Comparison of ENCODE assay signal across 10 mouse cellular contexts in the genomic region with DNA sequence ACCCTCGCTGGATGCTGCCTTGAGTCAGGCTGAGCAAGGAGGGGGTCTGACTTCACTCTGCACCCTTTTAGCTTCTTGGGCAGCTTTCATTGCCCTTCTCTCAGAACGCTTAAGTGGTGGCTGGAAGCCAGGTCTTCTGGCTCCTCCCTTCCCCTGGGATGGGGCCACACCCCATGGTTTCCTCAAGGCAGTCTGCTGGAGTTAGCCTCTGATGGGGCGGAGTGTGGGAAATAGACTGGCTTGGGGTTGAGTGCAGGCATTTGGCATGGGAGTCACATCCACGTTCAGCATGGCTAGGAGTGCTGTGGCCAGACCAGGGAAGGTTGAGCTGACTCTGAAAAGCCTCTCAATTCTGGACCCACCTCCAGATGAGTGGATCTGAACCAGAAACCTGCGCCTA. TPM values are rescaled to one million over a fixed set of nuclear protein-coding genes. Genes with fewer than 3 reads are reported as not detected.
A peak's percentile ranks its signal among the peaks of the same experiment; 100 is the strongest.
DNase-seq lines count a peak whose midpoint lies in the region; ATAC-seq and TF ChIP-seq lines count a peak whose summit lies in the region.
"Had no signal": no experiment of that assay in that cellular context is flagged by ENCODE, and none has a peak within 500 bp of the region (broad histone marks: within the 10 kb centered on the region; RNA-seq: fewer than 3 reads in every experiment).

No protein-coding gene starts in this region.

- DNase-seq in heart, adult 11 months: peak; percentile 99
- DNase-seq in NIH3T3 (ENCODE audit: low read depth): peak; percentile 67
- DNase-seq in lung, adult 2 months: peak; percentile 42
- no peak for DNase-seq in yolk sac, embryonic 10.5 days (ENCODE audit: low spot score)
- no peak for DNase-seq in embryo, embryonic 11 days
- DNase-seq: cerebellum, adult 9-10 months had no signal

- 62% methylated on average over 5 of the region's 5 CpGs for WGBS in heart, embryonic 11.5 days (ENCODE audit: insufficient replicate concordance)
- 57% methylated on average over 5 of the region's 5 CpGs for WGBS in heart, embryonic 12.5 days
- WGBS in lung, adult 2 months: 41% methylated on average over 5 of the region's 5 CpGs

- H3K9ac ChIP-seq in heart, embryonic 11.5 days (ENCODE audit: low read depth, low read length): no peak overlapping the region
- H3K9ac ChIP-seq in heart, embryonic 12.5 days: no peak overlapping the region
- H3K9ac ChIP-seq: liver, embryonic 14.5 days had no signal

- no peaks in the 10 kb centered on the region for H3K9me3 ChIP-seq in heart, embryonic 11.5 days (replicated peaks; ENCODE audit: control insufficient read depth, low read length)
- no peaks in the 10 kb centered on the region for H3K9me3 ChIP-seq in heart, embryonic 12.5 days (replicated peaks)

- H3K27ac ChIP-seq in heart, embryonic 11.5 days (ENCODE audit: low read depth, low read length): no peak overlapping the region
- no peak overlapping the region for H3K27ac ChIP-seq in heart, embryonic 12.5 days (ENCODE audit: poor library complexity, severe bottlenecking)
- H3K27ac ChIP-seq: liver, embryonic 14.5 days had no signal

- TF ChIP-seq CTCF in lung, adult 2 months (IDR thresholded peaks at IDR 0.05; ENCODE audit: insufficient read depth, low read length): no peak

- no peaks in the 10 kb centered on the region for H3K36me3 ChIP-seq in heart, embryonic 11.5 days (ENCODE audit: control insufficient read depth, insufficient read depth, low read length)
- peaks cover 8% of the 10 kb centered on the region for H3K36me3 ChIP-seq in heart, embryonic 12.5 days

- H3K4me2 ChIP-seq in heart, embryonic 11.5 days: no peak overlapping the region
- H3K4me2 ChIP-seq in heart, embryonic 12.5 days: no peak overlapping the region

- peak; percentile 29; the same call in 1 of the 2 replicates for TF ChIP-seq POLR2A in lung, adult 2 months (IDR thresholded peaks at IDR 0.05; ENCODE audit: borderline replicate concordance, extremely low read depth, low read depth, low read length)

- 0 out of 2 replicates have a peak, but pooled peaks cover 3% of the 10 kb centered on the region for H3K27me3 ChIP-seq in heart, embryonic 11.5 days (ENCODE audit: control insufficient read depth, insufficient read depth, low read length)
- H3K27me3 ChIP-seq in heart, embryonic 12.5 days (replicated peaks): no peaks in the 10 kb centered on the region; the same call in 1 of the 2 replicates

- ATAC-seq in heart, embryonic 11.5 days (replicated peaks; ENCODE audit: insufficient number of reproducible peaks, low FRiP score, low TSS enrichment): no peak
- peak; percentile 34; the same call in 1 of the 2 replicates for ATAC-seq in heart, embryonic 12.5 days (ENCODE audit: insufficient number of reproducible peaks, low FRiP score)
- ATAC-seq in megakaryocyte, adult 5-6 weeks (ENCODE audit: poor library complexity, severe bottlenecking): no peak

- H3K4me3 ChIP-seq in heart, embryonic 11.5 days (ENCODE audit: low read depth, low read length): no peak overlapping the region
- no peak overlapping the region for H3K4me3 ChIP-seq in heart, embryonic 12.5 days
- no peak overlapping the region for H3K4me3 ChIP-seq in lung, adult 2 months (replicated peaks; ENCODE audit: extremely low read depth, low read depth, low read length)

- peaks cover 30% of the 10 kb centered on the region for H3K4me1 ChIP-seq in heart, embryonic 11.5 days (ENCODE audit: control insufficient read depth, insufficient read depth, low read length)
- peaks cover 34% of the 10 kb centered on the region for H3K4me1 ChIP-seq in heart, embryonic 12.5 days (replicated peaks)
- H3K4me1 ChIP-seq in lung, adult 2 months (ENCODE audit: control insufficient read depth, insufficient read depth, low read length): peaks cover 8% of the 10 kb centered on the region; the same call in 1 of the 2 replicates

RNA-seq across cellular contexts. Expression of a gene that starts 23.2 kb away (rescaled TPM):
- polyA plus RNA-seq in heart, embryonic 11.5 days (2014; fragmentation: Nextera tagmentation; extraction: Ambion mirVana): 0.89 and 1.3 TPM in 2 replicates
- polyA plus RNA-seq in heart, embryonic 12.5 days (2016; fragmentation: Nextera tagmentation; extraction: Ambion mirVana): 2.5 and 2.7 TPM in 2 replicates
- 28.8 and 32.4 TPM in 2 replicates for polyA plus RNA-seq in lung, adult 2 months (2012; rRNA removed)
- not detected in 2 replicates for total RNA-seq in megakaryocyte, adult 5-6 weeks (2015)
- not detected in 2 replicates for total RNA-seq in megakaryocyte, adult 5-6 weeks (2017)

Comparison
In these comparisons a context has a peak if more than half of its experiments do, and no peak if none do; other contexts are left out.
1. DNase-seq: peak in heart, adult 11 months (single experiment), NIH3T3 (single experiment) and lung, adult 2 months (single experiment); none in yolk sac, embryonic 10.5 days (single experiment) and embryo, embryonic 11 days (single experiment).